Mouse (Mus musculus): ENCODE measurements around the gene Tbata. TPM values are rescaled to one million over a fixed set of nuclear protein-coding genes. Genes with fewer than 3 reads are reported as not detected.

Gene Tbata
- total RNA-seq (2021) = not detected

GRCm38 (mm10) chr10:61171654-61172053 is at the start of gene Tbata:
Tbata (plus strand) TSS chr10:61171954.
- DNase-seq = no peak
- intact Hi-C loops (cut with DNase I) = no loop called here

DNA sequence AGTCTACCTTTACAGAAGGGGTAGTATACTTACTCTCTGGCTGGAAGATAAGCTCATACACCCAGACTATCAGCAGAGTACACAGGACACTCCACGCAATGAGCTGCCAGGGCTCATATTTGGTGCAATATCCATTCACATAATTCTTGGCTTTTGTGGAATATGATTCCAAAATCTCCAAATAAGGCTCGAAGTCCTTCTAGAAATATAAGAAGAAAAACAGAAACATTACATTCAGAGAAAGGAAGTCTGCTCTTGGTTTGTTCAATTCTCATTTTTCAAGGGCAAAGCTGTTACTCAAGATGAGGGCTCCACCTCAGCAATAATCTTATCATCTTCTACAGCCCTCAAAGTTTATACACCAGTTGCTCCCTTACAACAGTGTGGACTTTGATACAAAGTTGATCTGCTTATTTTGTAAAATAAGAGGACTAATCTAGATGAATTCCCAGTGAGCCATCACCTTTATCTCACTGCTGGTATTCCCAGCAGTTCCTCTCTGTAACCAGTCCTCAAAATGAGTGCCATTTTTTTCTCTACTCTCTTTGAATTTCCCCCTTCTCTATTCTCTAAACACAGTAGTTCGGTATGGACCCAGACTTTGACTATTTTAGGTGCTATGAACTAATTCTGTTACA is 48.4 kb upstream of the Tbata start:
- intact Hi-C loops (cut with DNase I) = no loop called here
- no peak for DNase-seq

DNA sequence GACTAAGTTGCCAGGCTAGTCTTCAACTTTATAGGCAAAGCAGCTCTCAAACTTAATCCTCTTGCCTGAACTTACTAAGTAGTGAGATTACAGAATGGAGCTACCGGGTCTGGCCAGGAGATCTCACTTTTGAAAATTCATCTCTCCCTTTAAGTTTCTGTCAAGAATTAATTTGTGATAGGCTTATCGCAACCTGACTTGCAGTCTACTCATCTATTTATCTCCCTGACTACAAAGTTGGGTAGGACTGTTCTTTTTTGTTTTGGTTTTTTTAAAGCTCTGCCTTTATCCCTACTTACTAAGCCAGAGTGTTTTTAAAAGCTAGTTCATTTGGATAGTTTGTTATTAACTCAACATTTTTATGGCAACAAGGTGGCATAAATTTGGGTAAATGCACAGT is 47.3 kb upstream of the Tbata start:
- intact Hi-C loops (cut with DNase I) = no loop called here
- no peak for DNase-seq

GRCm38 (mm10) chr10:61128701-61129365 is 42.9 kb upstream of the Tbata start:
- intact Hi-C loops (cut with DNase I) = no loop called here
- no peak for DNase-seq

GRCm38 (mm10) chr10:61130959-61131358 is 40.8 kb upstream of the Tbata start:
- no peak for DNase-seq
- intact Hi-C loops (cut with DNase I) = no loop called here

- intact Hi-C loops (cut with DNase I) = no loop called here
- DNase-seq = no peak
Measured at GRCm38 (mm10) chr10:61134041-61134440, 37.7 kb upstream of the Tbata start.

- no peak for DNase-seq
- intact Hi-C loops (cut with DNase I) = no loop called here
Measured at GRCm38 (mm10) chr10:61135226-61135839, 36.4 kb upstream of the Tbata start.

- no peak for DNase-seq
- intact Hi-C loops (cut with DNase I) = no loop called here
Measured at GRCm38 (mm10) chr10:61137567-61137966, 34.2 kb upstream of the Tbata start.

DNA sequence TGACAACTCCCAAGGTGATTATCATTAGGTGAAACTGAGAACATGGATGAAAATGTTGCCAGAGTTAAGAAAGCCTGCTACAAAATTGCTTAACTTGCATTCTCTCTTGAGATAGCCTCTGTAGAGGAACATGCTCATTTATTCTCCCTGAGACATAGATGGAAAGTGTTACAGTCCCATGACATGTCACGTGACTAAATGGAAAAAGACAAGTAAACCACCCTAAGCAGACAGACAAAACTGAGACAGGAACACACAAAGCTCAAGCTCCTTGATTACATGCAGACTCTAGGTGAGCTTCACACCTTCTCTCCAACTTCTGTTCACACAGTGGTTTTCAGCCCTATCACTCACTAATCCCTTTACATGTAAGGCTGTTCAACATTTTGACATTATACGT is 28.4 kb upstream of the Tbata start:
- intact Hi-C loops (cut with DNase I) = no loop called here
- no peak for DNase-seq

GRCm38 (mm10) chr10:61145766-61146118 is 26.0 kb upstream of the Tbata start:
- intact Hi-C loops (cut with DNase I) = no loop called here
- DNase-seq = no peak

GRCm38 (mm10) chr10:61146119-61146806 is 25.5 kb upstream of the Tbata start:
- DNase-seq = peak; percentile 50 to 64
- intact Hi-C loops (cut with DNase I) = no loop called here

GRCm38 (mm10) chr10:61146807-61147156 is 25.0 kb upstream of the Tbata start:
- DNase-seq = peak in 1 of 2 experiments; percentile 18
- intact Hi-C loops (cut with DNase I) = no loop called here

- intact Hi-C loops (cut with DNase I) = no loop called here
- peak; percentile 89 for DNase-seq
Measured at GRCm38 (mm10) chr10:61147157-61148040, 24.4 kb upstream of the Tbata start, which contains the start of gene Sgpl1. Sgpl1 (minus strand) TSS chr10:61147703.

DNA sequence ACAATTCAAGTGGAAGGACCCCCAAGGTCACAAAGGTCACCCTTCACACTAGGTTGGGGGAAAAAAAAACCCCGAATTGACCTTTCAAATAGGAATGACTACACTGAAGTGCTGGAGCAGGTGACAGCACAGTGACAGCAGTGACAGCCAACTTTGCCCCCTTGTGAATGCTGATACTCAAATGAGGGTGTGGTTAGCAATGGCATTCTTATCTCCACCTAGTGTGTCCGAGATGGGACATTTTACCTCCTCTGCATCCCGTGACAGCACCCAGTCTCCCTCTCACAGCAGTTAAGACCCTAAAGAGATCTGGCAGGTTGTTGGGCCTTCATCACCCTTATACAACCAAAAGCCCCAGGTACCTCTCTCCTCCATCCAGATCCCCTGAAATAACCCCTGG is 22.3 kb upstream of the Tbata start:
- DNase-seq = no peak
- intact Hi-C loops (cut with DNase I) = no loop called here

DNA sequence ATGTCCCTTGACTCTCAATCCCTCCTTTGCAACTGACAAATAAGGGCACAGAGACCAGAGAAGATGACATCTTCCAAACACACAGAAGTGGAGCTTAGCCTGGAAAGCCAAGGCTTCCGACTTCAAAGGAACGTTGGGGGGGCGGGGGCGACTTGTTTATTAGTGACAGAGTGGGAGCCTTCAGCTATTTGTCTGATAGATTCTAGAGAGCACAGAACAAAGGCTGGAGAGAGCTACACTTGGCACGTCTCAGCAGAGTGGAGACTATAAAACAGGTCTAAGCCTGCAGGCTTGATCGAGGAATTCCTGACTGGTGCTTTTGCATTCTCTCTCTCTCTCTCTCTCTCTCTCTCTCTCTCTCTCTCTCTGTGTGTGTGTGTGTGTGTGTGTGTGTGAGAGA is 21.1 kb upstream of the Tbata start:
- intact Hi-C loops (cut with DNase I) = no loop called here
- DNase-seq = no peak

DNA sequence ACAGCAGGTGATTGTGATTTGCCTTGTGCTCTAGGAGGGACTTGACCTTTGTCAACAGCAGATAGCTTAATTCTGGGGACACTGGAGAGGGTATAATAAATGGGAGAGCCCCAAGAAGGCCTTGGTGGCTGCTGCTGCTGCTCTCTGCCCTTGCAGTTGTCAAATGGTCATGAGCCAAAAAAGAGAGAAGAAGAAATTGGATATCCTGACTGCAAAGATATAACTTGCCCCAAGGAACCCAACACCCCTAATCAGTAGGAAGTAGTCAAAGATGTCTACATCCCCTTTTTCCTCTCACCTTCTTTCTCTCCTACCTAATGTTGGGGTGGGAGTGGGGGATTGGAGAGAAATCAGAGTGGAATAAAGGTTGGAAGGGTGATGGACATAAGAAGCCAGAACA is 19.6 kb upstream of the Tbata start:
- intact Hi-C loops (cut with DNase I) = no loop called here
- no peak for DNase-seq

GRCm38 (mm10) chr10:61155611-61156010 is 16.1 kb upstream of the Tbata start:
- intact Hi-C loops (cut with DNase I) = no loop called here
- no peak for DNase-seq

GRCm38 (mm10) chr10:61156453-61156852 is 15.3 kb upstream of the Tbata start:
- intact Hi-C loops (cut with DNase I) = no loop called here
- no peak for DNase-seq

- no peak for DNase-seq
- intact Hi-C loops (cut with DNase I) = no loop called here
Measured at GRCm38 (mm10) chr10:61158594-61158993, 13.2 kb upstream of the Tbata start.

DNA sequence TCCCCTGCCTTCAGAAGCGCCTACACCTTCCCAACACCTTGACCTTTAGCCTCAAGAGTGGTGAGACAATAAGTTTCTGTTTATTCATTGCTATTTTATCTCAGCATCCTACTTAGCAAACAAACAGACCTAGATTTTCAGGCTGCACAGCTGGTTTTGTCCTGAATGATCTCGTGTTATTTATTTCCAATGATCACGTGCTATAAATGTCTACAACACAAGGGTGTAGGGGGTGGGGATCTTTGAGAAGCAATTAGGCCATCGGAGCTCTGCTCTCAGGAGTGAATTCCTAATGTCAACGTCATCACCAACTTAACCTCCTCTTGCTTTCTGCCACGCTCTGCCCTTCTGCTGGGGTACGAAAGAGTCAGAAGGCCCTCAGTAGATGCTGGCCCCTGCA is 11.7 kb upstream of the Tbata start:
- no peak for DNase-seq
- intact Hi-C loops (cut with DNase I) = no loop called here

- DNase-seq = peak; percentile 34 to 53
- intact Hi-C loops (cut with DNase I) = no loop called here
Measured at GRCm38 (mm10) chr10:61160671-61161070, 11.1 kb upstream of the Tbata start.
